Mouse (Mus musculus) MN1 (cell line): ENCODE data around the gene Fgfr1op2.

Experiments
- DNase-seq: peaks from one replicate; pipeline ENCODE4 v3.0.0-alpha.2; 2016; ENCODE audit warnings: low spot score

Gene Fgfr1op2

GRCm38 (mm10) chr6:146603651-146604050 lies 26.6 kb downstream of the Fgfr1op2 start:
- no peak for DNase-seq

DNA sequence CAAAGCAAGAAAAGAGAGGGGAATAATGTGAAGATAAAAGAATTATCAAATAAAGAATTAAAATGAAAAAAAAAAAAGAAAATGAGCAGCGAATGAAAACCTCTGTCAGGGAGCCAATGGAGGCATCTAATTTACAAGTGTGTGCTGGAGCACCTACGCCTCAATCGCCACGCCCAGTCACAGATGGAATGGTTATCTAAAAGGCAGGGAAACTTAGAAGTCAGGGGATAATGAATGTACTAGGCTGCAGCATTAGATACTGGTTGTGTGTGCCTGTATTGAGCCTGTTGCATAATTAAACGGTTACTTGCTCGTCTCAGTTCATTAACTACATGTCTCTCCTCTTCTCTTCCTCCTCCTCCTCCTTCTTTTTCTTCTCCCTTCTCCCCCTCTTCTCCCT lies 34.4 kb downstream of the Fgfr1op2 start:
- no peak for DNase-seq

DNA sequence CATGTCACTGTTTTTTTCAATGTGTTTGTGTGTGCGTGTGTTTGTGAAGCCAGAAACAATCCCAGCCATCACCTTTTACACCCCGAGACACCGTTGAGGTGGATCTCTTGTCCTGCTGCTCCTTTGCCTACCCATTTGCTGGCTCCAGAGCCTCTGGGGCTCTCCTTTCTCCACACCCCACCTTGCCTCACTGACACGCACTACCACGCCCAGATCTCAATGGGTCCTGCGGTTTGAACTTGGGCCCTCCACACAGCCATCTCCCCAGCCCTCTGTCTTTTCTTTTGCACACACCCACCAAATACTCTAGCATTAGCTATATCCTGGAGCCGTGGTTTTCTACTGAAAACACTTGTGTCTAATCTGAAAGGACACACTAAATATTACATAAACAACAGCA lies 34.9 kb downstream of the Fgfr1op2 start:
- no peak for DNase-seq

GRCm38 (mm10) chr6:146612736-146613135 lies 35.7 kb downstream of the Fgfr1op2 start:
- no peak for DNase-seq

- no peak for DNase-seq
These were observed 36.9 kb downstream of the Fgfr1op2 start for GRCm38 (mm10) chr6:146613907-146614306.

- no peak for DNase-seq
These were observed 37.5 kb downstream of the Fgfr1op2 start for GRCm38 (mm10) chr6:146614541-146614940.

GRCm38 (mm10) chr6:146615891-146616290 lies 38.9 kb downstream of the Fgfr1op2 start:
- no peak for DNase-seq

DNA sequence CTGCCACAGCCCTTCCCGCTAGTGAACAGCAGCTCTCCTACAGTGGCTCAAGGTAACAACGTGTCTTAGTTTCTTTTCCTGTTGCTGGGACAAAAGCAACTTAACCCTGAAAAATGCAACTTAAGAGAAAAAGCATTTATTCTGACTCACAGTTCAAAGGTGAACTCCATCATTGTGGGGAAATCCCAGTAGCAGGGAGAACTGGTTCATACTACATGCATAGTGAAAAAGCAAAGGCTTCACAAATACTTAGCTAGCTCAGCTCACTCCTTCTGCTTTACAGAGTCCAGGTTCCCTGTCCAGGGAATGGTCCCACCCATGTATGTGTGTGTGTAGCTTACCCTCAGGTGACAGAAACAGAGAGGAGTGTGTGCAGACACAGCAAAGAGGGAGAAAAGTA lies 39.7 kb downstream of the Fgfr1op2 start:
- DNase-seq, result no peak

GRCm38 (mm10) chr6:146628123-146628522 lies 51.1 kb downstream of the Fgfr1op2 start:
- DNase-seq, result no peak

DNA sequence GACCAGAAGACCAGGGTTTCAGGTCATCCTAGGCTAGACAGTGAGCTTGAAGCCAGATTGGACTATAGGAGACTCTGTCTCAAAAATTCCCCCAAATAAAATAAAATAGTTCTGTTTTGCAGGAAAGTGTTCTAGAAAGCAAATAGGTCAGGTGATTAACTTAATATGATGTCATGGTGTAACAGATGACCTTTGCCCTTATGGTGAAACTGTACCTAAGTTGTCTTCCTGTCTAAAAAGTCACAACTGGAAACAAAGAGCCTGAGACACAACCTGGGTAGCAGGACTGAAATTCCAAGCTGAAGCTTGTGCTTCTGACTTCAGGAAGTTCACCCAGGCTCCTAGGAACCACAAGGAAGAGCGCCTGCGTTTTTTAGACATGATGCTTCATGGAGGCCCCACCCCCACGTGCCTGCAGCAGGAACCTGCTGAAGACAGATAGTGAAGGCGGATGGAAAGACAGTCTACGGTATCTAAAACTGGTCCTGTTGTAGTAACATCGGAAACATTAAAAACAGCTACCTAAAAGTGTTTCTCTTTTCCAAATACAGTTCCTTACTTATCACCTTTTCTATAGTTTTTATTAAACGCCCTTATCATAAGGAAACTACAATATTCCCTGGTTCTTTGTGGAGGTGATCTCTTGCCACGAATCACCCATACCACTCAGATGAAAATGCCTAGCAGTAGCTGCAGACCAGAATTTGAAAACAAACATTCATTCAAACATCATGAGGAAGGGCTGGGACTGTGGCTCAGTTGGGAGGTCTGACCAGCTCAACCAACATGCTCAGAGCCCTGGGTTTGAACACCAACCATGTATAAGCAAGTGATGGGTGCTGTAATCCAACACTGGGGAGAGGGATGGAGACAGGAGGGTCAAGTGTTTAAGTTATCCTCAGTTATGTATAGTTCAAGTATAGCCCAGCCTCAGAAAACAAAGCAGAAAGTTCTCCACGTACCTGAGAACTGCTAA lies 53.1 kb downstream of the Fgfr1op2 start:
- no peak for DNase-seq

DNA sequence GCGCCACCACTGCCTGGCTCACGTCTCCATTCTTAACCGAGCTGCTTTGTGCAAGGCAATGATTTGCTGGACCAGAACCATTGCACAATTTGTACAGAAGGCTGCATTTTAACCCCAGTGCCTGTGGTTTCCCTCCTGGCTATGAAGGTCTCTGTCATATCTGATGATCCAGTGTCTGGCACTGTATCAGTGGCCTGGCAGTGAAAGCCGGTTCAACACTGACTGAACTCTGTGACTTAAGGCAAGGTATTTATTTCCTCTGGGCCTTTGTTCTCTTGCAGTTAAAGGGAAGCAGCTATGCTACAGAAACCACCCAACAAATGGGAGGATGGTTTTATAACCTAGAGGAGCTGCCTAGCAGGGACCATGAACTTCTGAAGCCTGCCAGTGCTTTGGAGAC lies 54.0 kb downstream of the Fgfr1op2 start:
- DNase-seq, result no peak

DNA sequence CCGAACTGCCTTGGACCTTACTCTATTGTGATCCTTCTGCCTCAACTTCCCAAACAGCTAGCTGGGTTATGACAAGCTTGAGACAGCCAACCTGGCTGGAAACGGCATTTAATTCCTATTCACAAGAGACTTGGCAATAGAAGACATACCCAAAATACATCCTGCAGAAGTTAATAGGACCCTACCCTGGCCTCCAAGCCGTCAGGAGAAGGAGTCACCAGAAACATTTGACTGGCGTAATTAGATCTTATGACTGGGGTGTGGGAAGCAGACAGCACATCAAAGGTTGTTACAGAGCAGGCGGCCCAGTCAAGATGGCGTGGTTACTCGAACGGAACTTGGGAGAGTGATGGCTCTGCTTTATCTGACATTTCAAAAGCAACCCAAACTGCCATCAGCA lies 54.8 kb downstream of the Fgfr1op2 start:
- DNase-seq, result no peak

DNA sequence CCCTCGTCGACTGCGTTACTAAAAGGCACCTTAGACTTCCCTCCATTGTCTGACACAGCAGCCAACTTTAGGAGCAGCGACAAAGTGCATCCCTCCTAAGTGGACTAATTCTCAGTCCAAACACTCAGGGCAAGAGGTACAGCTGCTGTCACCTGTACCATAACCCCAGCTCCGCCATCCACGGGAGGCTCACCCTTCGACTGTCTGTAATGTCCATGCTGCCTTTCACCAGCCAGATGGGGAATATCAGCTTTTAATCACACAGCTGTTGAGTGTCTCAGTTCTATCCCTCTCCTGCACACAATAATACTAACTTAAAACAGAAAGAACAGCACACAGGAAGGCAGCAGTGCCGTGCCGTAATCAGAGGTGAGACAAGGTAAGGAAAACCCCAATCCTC lies 55.4 kb downstream of the Fgfr1op2 start:
- DNase-seq, result no peak

- no peak for DNase-seq
These were observed 56.1 kb downstream of the Fgfr1op2 start for GRCm38 (mm10) chr6:146633097-146633496.

- DNase-seq, result peak; percentile 34
These were observed 56.6 kb downstream of the Fgfr1op2 start for GRCm38 (mm10) chr6:146633629-146634014.

DNA sequence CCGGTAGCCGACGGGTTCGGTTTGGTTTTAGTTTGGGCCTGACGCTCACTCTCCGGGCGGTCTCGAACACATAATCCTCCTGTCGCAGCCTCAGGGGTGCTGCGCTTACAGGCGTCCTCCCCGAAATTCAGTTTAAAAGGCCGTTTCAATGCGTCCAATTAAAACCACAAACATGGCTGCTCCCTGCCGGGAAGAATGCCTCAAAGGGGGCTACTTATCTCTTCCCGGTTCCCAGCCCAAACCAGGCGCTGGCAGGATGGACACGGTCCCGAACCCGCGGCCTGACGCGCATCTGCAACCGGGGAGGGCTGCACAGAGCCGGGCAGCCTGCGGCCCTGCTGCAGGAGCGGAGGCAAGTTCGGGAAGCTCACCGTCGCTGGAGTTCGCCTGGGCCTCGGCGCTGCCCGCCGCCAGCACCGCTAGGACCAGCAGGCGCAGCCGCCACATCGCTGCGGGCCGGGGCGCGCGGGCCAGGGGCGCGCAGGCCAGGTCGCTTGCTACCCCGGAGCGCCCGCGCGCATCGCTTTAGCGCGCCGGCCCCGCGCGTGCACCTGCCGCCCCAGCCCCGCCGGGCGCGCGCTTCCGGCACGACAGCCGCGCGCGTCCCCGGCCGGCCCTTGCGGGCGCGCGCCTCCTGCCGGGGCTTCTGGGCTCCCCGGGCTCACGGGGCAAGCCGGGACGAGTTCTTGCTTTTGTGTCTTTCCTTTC lies 57.2 kb downstream of the Fgfr1op2 start:
- peak; percentile 89 for DNase-seq

GRCm38 (mm10) chr6:146634759-146635606 lies 58.0 kb downstream of the Fgfr1op2 start:
- DNase-seq, result no peak

- DNase-seq, result no peak
These were observed 59.5 kb downstream of the Fgfr1op2 start for GRCm38 (mm10) chr6:146636482-146636881.

DNA sequence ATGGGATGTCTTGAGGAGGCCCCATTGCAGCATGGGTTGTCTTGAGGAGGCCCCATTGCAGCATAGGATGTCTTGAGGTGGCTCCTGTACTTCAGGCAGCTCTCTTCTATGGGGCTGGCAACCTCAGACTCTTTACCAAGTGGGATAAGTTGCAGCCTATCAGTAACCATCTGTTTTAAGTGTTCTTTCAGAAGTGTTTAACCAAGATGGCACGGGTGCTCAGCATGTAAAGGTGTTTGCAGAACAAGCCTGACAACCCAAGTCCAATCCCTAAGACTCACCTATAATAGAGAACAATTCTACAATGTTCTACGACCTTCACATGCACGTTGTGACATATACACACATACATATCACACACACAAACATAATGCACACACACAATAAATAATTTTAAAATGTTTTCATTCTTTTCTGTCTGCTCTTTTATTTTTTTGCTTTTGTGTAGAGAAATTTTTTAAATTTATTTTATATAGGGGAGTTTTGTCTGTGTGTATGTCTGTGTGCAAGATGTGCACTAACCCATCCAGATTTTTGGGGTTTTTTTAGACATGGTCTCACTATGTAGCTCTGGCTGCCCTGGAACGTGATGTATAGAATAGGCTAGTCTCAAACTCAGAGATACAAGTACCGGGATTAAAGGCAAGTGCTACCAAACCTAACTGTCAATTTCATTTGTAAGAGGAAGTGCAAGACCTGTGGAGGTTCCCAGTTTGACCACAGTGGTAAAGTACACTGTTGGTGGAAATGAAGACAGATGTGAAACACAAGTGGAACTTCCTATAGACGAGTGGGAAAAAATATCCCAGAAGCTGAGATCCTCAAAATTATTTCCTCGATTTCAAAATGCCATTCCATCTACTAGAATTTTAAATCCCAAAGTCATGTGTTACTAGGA lies 63.3 kb downstream of the Fgfr1op2 start:
- DNase-seq, result no peak

DNA sequence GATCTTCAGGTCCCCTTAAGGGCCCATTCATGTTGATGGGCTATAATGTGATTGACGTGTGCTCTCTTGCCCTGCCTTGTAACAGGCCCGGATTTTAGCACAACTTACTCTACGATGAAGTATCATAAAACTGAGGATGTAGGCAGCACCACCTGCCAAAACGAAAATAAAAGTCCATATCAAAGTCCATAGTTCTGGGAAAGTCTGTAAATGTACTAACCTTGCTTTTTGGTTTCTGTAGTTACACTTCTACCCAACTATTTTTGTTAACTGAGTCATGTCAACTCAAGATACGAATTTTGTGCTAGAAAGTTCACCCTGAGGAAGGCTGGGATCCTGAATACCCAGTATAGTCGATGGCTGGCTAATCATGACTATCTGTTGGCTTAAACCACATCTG lies 64.0 kb downstream of the Fgfr1op2 start:
- no peak for DNase-seq

- DNase-seq, result no peak
These were observed 64.7 kb downstream of the Fgfr1op2 start for GRCm38 (mm10) chr6:146641621-146642210.
